Mouse (Mus musculus): ENCODE results near the gene Scfd2. TPM values are rescaled to one million over a fixed set of nuclear protein-coding genes. Genes with fewer than 3 reads are reported as not detected.

Scfd2 gene
- polyA plus RNA-seq, 1 experiment, result 9.6 TPM

DNA sequence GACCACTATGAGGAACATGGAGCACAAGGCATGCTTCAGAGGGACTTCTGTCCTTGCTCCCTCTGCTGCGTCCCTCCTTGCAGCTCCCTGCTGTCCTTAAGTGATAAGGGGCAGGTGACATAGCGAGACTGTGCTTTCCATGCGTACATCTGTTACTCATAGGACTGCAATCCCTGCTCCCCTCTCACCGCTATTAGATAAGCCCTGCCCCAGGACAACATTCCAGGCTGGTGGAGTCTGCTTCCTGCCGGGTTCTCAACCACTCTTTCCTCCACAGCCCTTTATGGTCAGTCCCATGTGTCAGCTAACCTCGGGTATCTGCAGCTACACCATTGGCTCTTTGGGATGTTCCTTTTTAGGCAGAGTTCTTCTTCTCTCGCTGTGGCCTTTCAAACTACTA is 323.1 kb downstream of the Scfd2 start:
- Histone ChIP-seq H3K27ac (ENCODE audit: insufficient read depth, low read depth, low read length) (no peak overlapping the region), H3K4me1 (ENCODE audit: control insufficient read depth, insufficient read depth, insufficient read length, low read length) (no peaks in the 10 kb centered on the region), H3K36me3 (ENCODE audit: control insufficient read depth, insufficient read depth, low read length) (no peaks in the 10 kb centered on the region), H3K27me3 (ENCODE audit: control insufficient read depth, insufficient read depth, low read length) (no peaks in the 10 kb centered on the region), H3K4me3 (ENCODE audit: low read depth, low read length) (no peak overlapping the region)
- WGBS, result 66% methylated on average over 7 of the region's 7 CpGs
- TF ChIP-seq POLR2A (IDR thresholded peaks at IDR 0.05; ENCODE audit: low read depth, low read length) (no peak), CTCF (IDR thresholded peaks at IDR 0.05; ENCODE audit: extremely low read depth, insufficient read length, insufficient replicate concordance, low read depth, low read length) (no peak)

DNA sequence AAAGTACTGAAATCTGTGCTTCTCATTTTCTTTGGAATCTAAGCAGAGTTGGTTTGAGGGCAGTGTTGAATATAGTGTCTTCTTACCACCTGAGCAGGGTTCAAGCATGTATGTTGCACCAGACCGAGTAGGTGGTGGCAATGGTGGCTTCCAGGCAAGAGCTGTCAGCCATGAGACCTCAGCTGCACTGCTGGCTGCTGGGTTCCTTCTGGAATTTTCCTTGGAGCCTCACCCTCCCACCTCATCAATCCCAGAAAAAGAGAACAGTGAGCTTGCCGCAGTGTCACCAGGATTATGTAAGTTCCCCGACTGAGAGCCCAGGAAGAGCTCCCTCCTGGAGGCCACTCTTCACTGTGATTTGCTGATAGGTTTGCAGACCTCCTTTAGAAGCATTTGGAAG is 324.4 kb downstream of the Scfd2 start:
- TF ChIP-seq CTCF (IDR thresholded peaks at IDR 0.05; ENCODE audit: extremely low read depth, insufficient read length, insufficient replicate concordance, low read depth, low read length), result no peak
- no peak for TF ChIP-seq POLR2A (IDR thresholded peaks at IDR 0.05; ENCODE audit: low read depth, low read length)
- no peaks in the 10 kb centered on the region for H3K36me3 ChIP-seq (ENCODE audit: control insufficient read depth, insufficient read depth, low read length)
- no peaks in the 10 kb centered on the region for H3K27me3 ChIP-seq (ENCODE audit: control insufficient read depth, insufficient read depth, low read length)
- no peak overlapping the region for H3K27ac ChIP-seq (ENCODE audit: insufficient read depth, low read depth, low read length)
- H3K4me3 ChIP-seq (ENCODE audit: low read depth, low read length), result no peak overlapping the region
- H3K4me1 ChIP-seq (ENCODE audit: control insufficient read depth, insufficient read depth, insufficient read length, low read length), result no peaks in the 10 kb centered on the region
- WGBS, result 85% methylated on average over 3 of the region's 3 CpGs

DNA sequence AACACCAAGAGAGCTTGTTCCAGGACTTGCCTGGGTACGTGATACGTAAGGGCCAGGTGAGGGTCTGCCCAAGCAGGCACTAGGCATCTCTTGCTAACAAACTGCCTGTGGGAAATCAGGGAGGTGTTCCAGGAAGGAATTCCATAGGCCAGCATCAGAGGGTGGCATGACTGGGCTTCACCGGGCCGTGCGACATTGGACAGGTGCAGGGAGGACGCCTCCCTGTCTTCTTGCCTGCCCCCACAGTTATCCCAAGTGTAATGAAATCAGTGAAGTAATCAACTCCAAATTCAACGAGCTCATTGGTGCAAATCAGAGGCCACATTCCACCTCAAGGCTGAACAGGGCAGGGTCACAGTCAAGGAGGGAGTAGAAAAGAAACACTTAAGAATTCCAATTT is 324.9 kb downstream of the Scfd2 start:
- Histone ChIP-seq H3K27me3 (ENCODE audit: control insufficient read depth, insufficient read depth, low read length) (no peaks in the 10 kb centered on the region), H3K27ac (ENCODE audit: insufficient read depth, low read depth, low read length) (no peak overlapping the region), H3K4me3 (ENCODE audit: low read depth, low read length) (no peak overlapping the region), H3K4me1 (ENCODE audit: control insufficient read depth, insufficient read depth, insufficient read length, low read length) (no peaks in the 10 kb centered on the region), H3K36me3 (ENCODE audit: control insufficient read depth, insufficient read depth, low read length) (no peaks in the 10 kb centered on the region)
- no peak for TF ChIP-seq CTCF (IDR thresholded peaks at IDR 0.05; ENCODE audit: extremely low read depth, insufficient read length, insufficient replicate concordance, low read depth, low read length)
- TF ChIP-seq POLR2A (IDR thresholded peaks at IDR 0.05; ENCODE audit: low read depth, low read length), result no peak
- WGBS, result 89% methylated on average over 7 of the region's 7 CpGs

DNA sequence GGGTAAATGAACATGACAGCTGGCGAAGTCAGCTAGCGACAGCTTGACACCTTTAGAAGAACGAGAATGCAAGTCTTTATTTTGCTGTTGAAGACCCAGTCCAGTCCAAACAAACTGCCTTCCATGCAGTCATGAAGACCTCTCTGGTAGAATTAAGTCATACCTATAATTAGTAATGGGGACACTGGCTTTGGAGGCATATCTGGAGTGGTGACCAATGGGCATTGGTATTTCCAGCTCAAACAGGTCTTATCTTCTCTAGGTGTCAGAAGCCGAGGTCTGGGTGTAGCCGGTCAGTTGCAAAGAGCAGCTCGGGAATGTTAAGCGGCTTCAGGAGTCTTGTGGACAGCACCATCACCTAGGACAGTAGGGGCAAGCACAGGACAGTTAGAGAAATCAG is 325.5 kb downstream of the Scfd2 start:
- 92% methylated on average over 7 of the region's 7 CpGs for WGBS
- Histone ChIP-seq H3K4me3 (ENCODE audit: low read depth, low read length) (no peak overlapping the region), H3K27me3 (ENCODE audit: control insufficient read depth, insufficient read depth, low read length) (no peaks in the 10 kb centered on the region), H3K36me3 (ENCODE audit: control insufficient read depth, insufficient read depth, low read length) (no peaks in the 10 kb centered on the region), H3K27ac (ENCODE audit: insufficient read depth, low read depth, low read length) (no peak overlapping the region), H3K4me1 (ENCODE audit: control insufficient read depth, insufficient read depth, insufficient read length, low read length) (no peaks in the 10 kb centered on the region)
- TF ChIP-seq CTCF (IDR thresholded peaks at IDR 0.05; ENCODE audit: extremely low read depth, insufficient read length, insufficient replicate concordance, low read depth, low read length) (no peak), POLR2A (IDR thresholded peaks at IDR 0.05; ENCODE audit: low read depth, low read length) (no peak)

DNA sequence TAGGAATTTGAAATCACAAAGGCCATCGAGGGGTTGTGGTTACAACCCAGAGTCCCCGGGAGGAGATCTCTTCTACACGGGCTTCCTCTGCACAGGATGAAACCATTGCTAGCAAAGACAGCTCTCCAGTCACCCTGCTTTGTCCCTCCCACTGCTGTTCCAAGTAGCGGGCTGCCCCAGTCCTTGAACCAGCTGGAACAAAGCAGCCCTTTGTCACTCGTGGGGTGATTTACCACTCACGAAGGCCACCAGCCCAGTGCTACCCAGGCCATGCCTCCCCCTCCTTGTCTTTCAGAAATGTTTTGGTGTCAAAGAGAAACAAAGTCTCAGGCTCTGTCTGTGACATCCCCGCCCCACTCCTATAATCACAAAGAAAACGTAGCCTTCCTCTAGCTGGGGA is 326.1 kb downstream of the Scfd2 start:
- no peaks in the 10 kb centered on the region for H3K36me3 ChIP-seq (ENCODE audit: control insufficient read depth, insufficient read depth, low read length)
- WGBS, result 56% methylated on average over 8 of the region's 8 CpGs
- H3K4me3 ChIP-seq (ENCODE audit: low read depth, low read length), result no peak overlapping the region
- no peak for TF ChIP-seq POLR2A (IDR thresholded peaks at IDR 0.05; ENCODE audit: low read depth, low read length)
- TF ChIP-seq CTCF (IDR thresholded peaks at IDR 0.05; ENCODE audit: extremely low read depth, insufficient read length, insufficient replicate concordance, low read depth, low read length), result no peak
- H3K27me3 ChIP-seq (ENCODE audit: control insufficient read depth, insufficient read depth, low read length), result no peaks in the 10 kb centered on the region
- H3K4me1 ChIP-seq (ENCODE audit: control insufficient read depth, insufficient read depth, insufficient read length, low read length), result no peaks in the 10 kb centered on the region
- no peak overlapping the region for H3K27ac ChIP-seq (ENCODE audit: insufficient read depth, low read depth, low read length)

DNA sequence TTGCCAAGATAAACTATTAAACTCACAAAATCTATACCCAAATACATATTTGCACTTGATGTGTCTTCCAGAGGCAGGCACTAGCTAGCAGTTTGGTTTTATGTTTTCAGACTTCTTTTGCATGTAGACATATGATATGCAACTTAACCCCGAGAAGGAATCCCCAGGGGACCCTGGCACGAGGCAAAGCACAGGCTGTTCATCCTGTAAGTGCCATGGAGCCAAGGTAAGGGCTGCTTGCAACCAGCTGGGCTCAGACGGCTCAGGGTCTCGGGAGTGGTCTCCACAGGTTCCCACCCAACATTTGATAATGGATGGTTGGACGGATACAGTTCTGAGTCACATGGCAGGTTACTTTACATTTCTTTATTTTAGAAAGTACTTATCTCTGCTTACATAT is 327.1 kb downstream of the Scfd2 start:
- TF ChIP-seq POLR2A (IDR thresholded peaks at IDR 0.05; ENCODE audit: low read depth, low read length) (no peak), CTCF (IDR thresholded peaks at IDR 0.05; ENCODE audit: extremely low read depth, insufficient read length, insufficient replicate concordance, low read depth, low read length) (no peak)
- H3K36me3 ChIP-seq (ENCODE audit: control insufficient read depth, insufficient read depth, low read length), result no peaks in the 10 kb centered on the region
- no peaks in the 10 kb centered on the region for H3K27me3 ChIP-seq (ENCODE audit: control insufficient read depth, insufficient read depth, low read length)
- no peaks in the 10 kb centered on the region for H3K4me1 ChIP-seq (ENCODE audit: control insufficient read depth, insufficient read depth, insufficient read length, low read length)
- 89% methylated on average over 5 of the region's 5 CpGs for WGBS
- H3K27ac ChIP-seq (ENCODE audit: insufficient read depth, low read depth, low read length), result no peak overlapping the region
- H3K4me3 ChIP-seq (ENCODE audit: low read depth, low read length), result no peak overlapping the region

DNA sequence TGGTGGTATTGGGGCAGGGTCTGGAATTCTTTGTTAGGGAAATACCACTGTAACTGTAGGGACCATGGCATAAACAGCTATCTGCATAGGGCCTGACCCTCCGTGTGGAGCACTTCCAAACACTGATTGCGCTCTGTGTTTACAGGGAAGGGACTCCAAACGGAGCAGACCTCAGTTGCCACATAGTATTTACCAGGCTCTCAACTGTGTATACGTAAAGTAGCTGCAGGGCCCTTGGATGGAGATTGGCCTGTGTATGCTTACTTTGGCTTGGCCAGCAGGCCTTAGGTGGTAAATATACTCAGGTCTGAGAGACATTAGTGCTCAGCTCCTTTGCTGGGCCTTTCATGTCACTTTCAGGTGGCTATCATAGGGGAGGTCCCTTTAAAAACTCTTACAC is 329.0 kb downstream of the Scfd2 start:
- no peak overlapping the region for H3K4me3 ChIP-seq (ENCODE audit: low read depth, low read length)
- no peaks in the 10 kb centered on the region for H3K36me3 ChIP-seq (ENCODE audit: control insufficient read depth, insufficient read depth, low read length)
- 80% methylated on average over 4 of the region's 4 CpGs for WGBS
- no peaks in the 10 kb centered on the region for H3K27me3 ChIP-seq (ENCODE audit: control insufficient read depth, insufficient read depth, low read length)
- TF ChIP-seq CTCF (IDR thresholded peaks at IDR 0.05; ENCODE audit: extremely low read depth, insufficient read length, insufficient replicate concordance, low read depth, low read length), result no peak
- TF ChIP-seq POLR2A (IDR thresholded peaks at IDR 0.05; ENCODE audit: low read depth, low read length), result no peak
- H3K4me1 ChIP-seq (ENCODE audit: control insufficient read depth, insufficient read depth, insufficient read length, low read length), result 0 out of 2 replicates have a peak, but pooled peaks cover 3% of the 10 kb centered on the region
- no peak overlapping the region for H3K27ac ChIP-seq (ENCODE audit: insufficient read depth, low read depth, low read length)

Data from small intestine, adult 2 months (tissue).